Mouse (Mus musculus) heart, postnatal 14 days (tissue): ENCODE measurements around the gene Ttyh2. TPM values are rescaled to one million over a fixed set of nuclear protein-coding genes. Genes with fewer than 3 reads are reported as not detected.
A peak's percentile ranks its signal among the peaks of the same experiment; 100 is the strongest.

ENCODE experiments used
- DNase-seq, 2 experiments: peaks; one replicate each; pipeline ENCODE4 v3.0.0; 2021 to 2022
- intact Hi-C: fragments of 180-260 bp; cut with DNase I; formaldehyde crosslinking; loops from one replicate; pipeline ENCODE4 v1.15.1; 2025
- total RNA-seq, 2 experiments: library from RNA; stranded (reverse); gene quantifications; 2 replicates each; pipeline ENCODE4 v1.2.3; 2021

Gene Ttyh2
- total RNA-seq, 2 experiments from 2014 or later: 11.3 to 13.4 TPM

GRCm38 (mm10) chr11:114698496-114698895, 23.3 kb downstream of the Ttyh2 start:
- DNase-seq: peak in 1 of 2 experiments; percentile 17
- intact Hi-C loops: no loop called here

GRCm38 (mm10) chr11:114699511-114699910, 24.3 kb downstream of the Ttyh2 start:
- intact Hi-C loops: no loop called here

GRCm38 (mm10) chr11:114702311-114702995, 27.2 kb downstream of the Ttyh2 start:
- intact Hi-C loops: no loop called here
- DNase-seq: no peak

More at GRCm38 (mm10) chr11:114699511-114699910, 24.3 kb downstream of the Ttyh2 start:
- peak; percentile 71 to 75 for DNase-seq

- intact Hi-C loops: no loop called here
Observed at GRCm38 (mm10) chr11:114702996-114703361, 27.7 kb downstream of the Ttyh2 start.

GRCm38 (mm10) chr11:114704071-114704913, 29.1 kb downstream of the Ttyh2 start:
- DNase-seq: no peak
- intact Hi-C loops: no loop called here

More at GRCm38 (mm10) chr11:114702996-114703361, 27.7 kb downstream of the Ttyh2 start:
- no peak for DNase-seq

- no peak for DNase-seq
- intact Hi-C loops: no loop called here
Observed at GRCm38 (mm10) chr11:114706358-114706757, 31.1 kb downstream of the Ttyh2 start.

GRCm38 (mm10) chr11:114711393-114711792, 36.2 kb downstream of the Ttyh2 start:
- intact Hi-C loops: no loop called here

GRCm38 (mm10) chr11:114711861-114712260, 36.6 kb downstream of the Ttyh2 start:
- intact Hi-C loops: no loop called here
- DNase-seq: no peak

More at GRCm38 (mm10) chr11:114711393-114711792, 36.2 kb downstream of the Ttyh2 start:
- no peak for DNase-seq

- no peak for DNase-seq
- intact Hi-C loops: no loop called here
Observed at GRCm38 (mm10) chr11:114714526-114714925, 39.3 kb downstream of the Ttyh2 start.

GRCm38 (mm10) chr11:114715531-114715930, 40.3 kb downstream of the Ttyh2 start:
- DNase-seq: peak; percentile 30 to 45
- intact Hi-C loops: no loop called here

GRCm38 (mm10) chr11:114720535-114720934, 45.3 kb downstream of the Ttyh2 start:
- no peak for DNase-seq
- intact Hi-C loops: no loop called here

- intact Hi-C loops: no loop called here
- no peak for DNase-seq
Observed at GRCm38 (mm10) chr11:114722438-114722837, 47.2 kb downstream of the Ttyh2 start.

GRCm38 (mm10) chr11:114723030-114723429, 47.8 kb downstream of the Ttyh2 start:
- intact Hi-C loops: no loop called here
- no peak for DNase-seq

- intact Hi-C loops: loop anchor here (5.0 kb wide), 1 partner anchor 53 kb away; no protein-coding TSS in a partner anchor
- peak; percentile 54 to 57 for DNase-seq
Observed at GRCm38 (mm10) chr11:114724787-114725590, 49.8 kb downstream of the Ttyh2 start.

- intact Hi-C loops: loop anchor here (5.0 kb wide), 1 partner anchor 55 kb away; no protein-coding TSS in a partner anchor
- peak; percentile 70 to 78 for DNase-seq
Observed at GRCm38 (mm10) chr11:114726965-114727825, 52.0 kb downstream of the Ttyh2 start, which contains the start of gene Dnaic2. Dnaic2 (plus strand) TSS chr11:114727408.

GRCm38 (mm10) chr11:114727826-114728186, 52.6 kb downstream of the Ttyh2 start:
- DNase-seq: no peak
- intact Hi-C loops: loop anchor here (5.0 kb wide), 1 partner anchor 56 kb away; no protein-coding TSS in a partner anchor

GRCm38 (mm10) chr11:114728333-114728732, 53.1 kb downstream of the Ttyh2 start:
- no peak for DNase-seq
- intact Hi-C loops: loop anchor here (5.0 kb wide), 1 partner anchor 56 kb away; no protein-coding TSS in a partner anchor

GRCm38 (mm10) chr11:114729832-114730363, 54.7 kb downstream of the Ttyh2 start:
- intact Hi-C loops: loop anchor here (5.0 kb wide), 1 partner anchor 58 kb away; no protein-coding TSS in a partner anchor
- DNase-seq: no peak

- no peak for DNase-seq
- intact Hi-C loops: no loop called here
Observed at GRCm38 (mm10) chr11:114731711-114732110, 56.5 kb downstream of the Ttyh2 start.
